Mouse (Mus musculus) liver, postnatal 0 days (tissue): ENCODE results near the gene Pld4.

Source experiments
- CTCF ChIP-seq: sonication (generic); IDR thresholded peaks from 2 replicates; pipeline ENCODE4 v1.5.1; 2016; ENCODE audit warnings: antibody characterized with exemption, low read depth
- EP300 ChIP-seq: IDR thresholded peaks from 2 replicates; pipeline ENCODE4 v1.6.1; 2016; ENCODE audit warnings: antibody characterized with exemption, low read depth, mild to moderate bottlenecking

DNA sequence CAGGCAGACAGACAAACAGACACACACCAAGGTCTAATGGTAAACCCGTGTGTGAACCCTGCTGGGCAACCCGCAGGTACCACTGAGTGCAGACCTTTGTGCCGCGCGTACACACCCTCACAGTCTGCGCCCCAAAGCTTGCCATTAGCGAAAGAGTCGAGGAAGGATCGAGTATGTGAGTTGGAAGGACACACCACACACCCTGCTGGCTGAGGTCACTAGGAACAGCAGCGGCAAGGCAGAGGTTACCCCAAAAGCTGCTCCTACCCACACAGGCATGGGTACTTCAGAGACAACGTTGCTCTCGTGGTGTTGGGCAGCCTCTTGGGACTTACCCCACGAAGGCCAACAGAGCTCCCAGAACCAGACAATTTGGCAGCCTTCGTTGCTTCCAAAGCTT is 11.9 kb downstream of the Pld4 start:
- no peak for TF ChIP-seq EP300
- no peak for TF ChIP-seq CTCF
